Mouse (Mus musculus): ENCODE results near the gene Gm5796. TPM values are rescaled to one million over a fixed set of nuclear protein-coding genes. Genes with fewer than 3 reads are reported as not detected.
"Not testable (repeated sequence)": the region's sequence is repeated elsewhere in the genome, so short reads cannot be mapped to it uniquely, and the experiment has no call there.

The Gm5796 gene
- not detected in 2 replicates for total RNA-seq (2015)
- 0.08 TPM in 1 of 2 replicates, not detected in the other for total RNA-seq (2017)

DNA sequence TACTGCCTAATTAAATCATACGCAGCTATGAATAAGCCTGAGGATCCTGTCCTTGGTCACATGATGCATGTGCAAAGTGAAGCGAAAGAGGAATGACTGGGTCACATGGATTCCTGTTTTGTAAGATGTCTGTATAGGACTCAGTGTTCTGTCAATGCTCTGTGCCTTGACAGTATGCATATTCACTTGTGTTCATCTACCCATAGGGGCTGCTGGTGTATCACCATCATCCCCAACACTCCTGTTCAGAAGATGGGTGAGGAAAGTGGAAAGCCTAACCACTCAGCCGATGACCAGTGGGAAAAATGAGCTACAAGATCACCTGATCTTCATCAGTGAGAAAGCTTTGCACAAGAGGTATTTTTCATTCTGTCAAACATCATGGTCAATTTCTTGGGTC lies at the start of gene Gm5796:
Gene Gm5796 (plus strand): TSS at position 301 of the 400 bp plus-strand sequence.
- not testable (repeated sequence) for ATAC-seq (replicated peaks; ENCODE audit: poor library complexity)

DNA sequence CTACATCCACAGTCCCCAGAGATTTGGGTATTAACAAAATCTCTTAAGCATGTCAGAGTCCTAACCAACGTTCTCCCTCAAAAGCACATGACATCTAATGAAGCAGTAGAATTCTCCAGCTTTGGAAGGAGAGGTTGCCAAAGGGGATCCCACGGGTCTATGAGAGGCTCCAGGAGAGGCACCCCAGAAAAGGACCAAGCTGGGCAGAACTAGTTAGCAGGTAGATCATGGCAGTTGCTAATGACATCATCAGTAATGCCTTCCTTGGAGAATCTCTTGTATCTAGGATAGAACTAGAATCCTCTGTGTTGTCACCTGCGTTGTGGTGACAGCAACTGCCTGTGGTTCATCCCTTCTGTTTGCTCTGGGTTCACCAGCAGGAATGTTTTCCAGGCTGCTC lies 25.6 kb upstream of the Gm5796 start, which contains the start of gene Gm3099:
Gene Gm3099 (plus strand): TSS at position 301 of the 400 bp plus-strand sequence.
- not testable (repeated sequence) for ATAC-seq (replicated peaks; ENCODE audit: poor library complexity)

DNA sequence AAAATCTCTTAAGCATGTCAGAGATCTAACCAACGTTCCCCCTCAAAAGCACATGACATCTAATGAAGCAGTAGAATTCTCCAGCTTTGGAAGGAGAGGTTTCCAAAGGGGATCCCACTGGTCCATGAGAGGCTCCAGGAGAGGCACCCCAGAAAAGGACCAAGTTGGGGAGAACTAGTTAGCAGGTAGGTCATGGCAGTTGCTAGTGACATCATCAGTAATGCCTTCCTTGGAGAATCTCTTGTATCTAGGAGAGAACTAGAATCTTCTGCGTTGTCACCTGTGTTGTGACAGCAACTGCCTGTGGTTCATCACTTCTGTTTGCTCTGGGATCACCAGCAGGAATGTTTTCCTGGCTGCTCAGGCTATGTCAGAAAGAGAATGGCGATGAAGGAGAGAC lies 60.1 kb downstream of the Gm5796 start, which contains the start of gene Gm3115:
Gene Gm3115 (plus strand): TSS at position 301 of the 400 bp plus-strand sequence.
- not testable (repeated sequence) for ATAC-seq (replicated peaks; ENCODE audit: poor library complexity)

Other genes with a start within 250 kb of the Gm5796 start
- not detected in 2 replicates for gene Gm3002, start 213.9 kb upstream of the Gm5796 start, total RNA-seq (2015)
- not detected in 2 replicates for gene Gm3002, start 213.9 kb upstream of the Gm5796 start, total RNA-seq (2017)
- not detected in 2 replicates for gene Gm3033, start 177.7 kb upstream of the Gm5796 start, total RNA-seq (2015)
- not detected in 2 replicates for gene Gm3033, start 177.7 kb upstream of the Gm5796 start, total RNA-seq (2017)
- not detected in 2 replicates for gene Gm2916, start 139.8 kb upstream of the Gm5796 start, total RNA-seq (2015)
- not detected in 2 replicates for gene Gm2916, start 139.8 kb upstream of the Gm5796 start, total RNA-seq (2017)
- not detected in 2 replicates for gene Gm3029, start 92.2 kb upstream of the Gm5796 start, total RNA-seq (2015)
- gene Gm3029, start 92.2 kb upstream of the Gm5796 start, total RNA-seq (2017), result not detected in 2 replicates
- gene Gm3095, start 60.4 kb upstream of the Gm5796 start, total RNA-seq (2015), result not detected in 2 replicates
- not detected in 2 replicates for gene Gm3095, start 60.4 kb upstream of the Gm5796 start, total RNA-seq (2017)
- gene Gm3099, start 25.5 kb upstream of the Gm5796 start, total RNA-seq (2015), result not detected in 2 replicates
- not detected in 2 replicates for gene Gm3099, start 25.5 kb upstream of the Gm5796 start, total RNA-seq (2017)
- not detected in 2 replicates for gene Gm3115, start 60.2 kb downstream of the Gm5796 start, total RNA-seq (2015)
- gene Gm3115, start 60.2 kb downstream of the Gm5796 start, total RNA-seq (2017), result not detected in 2 replicates
- not detected in 2 replicates for gene Gm8108, start 86.6 kb downstream of the Gm5796 start, total RNA-seq (2015)
- gene Gm8108, start 86.6 kb downstream of the Gm5796 start, total RNA-seq (2017), result not detected in 2 replicates
- gene Gm3127, start 141.1 kb downstream of the Gm5796 start, total RNA-seq (2015), result not detected in 2 replicates
- not detected in 2 replicates for gene Gm3127, start 141.1 kb downstream of the Gm5796 start, total RNA-seq (2017)
- not detected in 2 replicates for gene Gm2974, start 158.6 kb downstream of the Gm5796 start, total RNA-seq (2015)
- 0.64 TPM in 1 of 2 replicates, not detected in the other for gene Gm2974, start 158.6 kb downstream of the Gm5796 start, total RNA-seq (2017)
- not detected in 2 replicates for gene Gm3138, start 225.7 kb downstream of the Gm5796 start, total RNA-seq (2015)
- gene Gm3138, start 225.7 kb downstream of the Gm5796 start, total RNA-seq (2017), result not detected in 2 replicates